Mouse (Mus musculus): ENCODE measurements around the gene Fam219b.

DNA sequence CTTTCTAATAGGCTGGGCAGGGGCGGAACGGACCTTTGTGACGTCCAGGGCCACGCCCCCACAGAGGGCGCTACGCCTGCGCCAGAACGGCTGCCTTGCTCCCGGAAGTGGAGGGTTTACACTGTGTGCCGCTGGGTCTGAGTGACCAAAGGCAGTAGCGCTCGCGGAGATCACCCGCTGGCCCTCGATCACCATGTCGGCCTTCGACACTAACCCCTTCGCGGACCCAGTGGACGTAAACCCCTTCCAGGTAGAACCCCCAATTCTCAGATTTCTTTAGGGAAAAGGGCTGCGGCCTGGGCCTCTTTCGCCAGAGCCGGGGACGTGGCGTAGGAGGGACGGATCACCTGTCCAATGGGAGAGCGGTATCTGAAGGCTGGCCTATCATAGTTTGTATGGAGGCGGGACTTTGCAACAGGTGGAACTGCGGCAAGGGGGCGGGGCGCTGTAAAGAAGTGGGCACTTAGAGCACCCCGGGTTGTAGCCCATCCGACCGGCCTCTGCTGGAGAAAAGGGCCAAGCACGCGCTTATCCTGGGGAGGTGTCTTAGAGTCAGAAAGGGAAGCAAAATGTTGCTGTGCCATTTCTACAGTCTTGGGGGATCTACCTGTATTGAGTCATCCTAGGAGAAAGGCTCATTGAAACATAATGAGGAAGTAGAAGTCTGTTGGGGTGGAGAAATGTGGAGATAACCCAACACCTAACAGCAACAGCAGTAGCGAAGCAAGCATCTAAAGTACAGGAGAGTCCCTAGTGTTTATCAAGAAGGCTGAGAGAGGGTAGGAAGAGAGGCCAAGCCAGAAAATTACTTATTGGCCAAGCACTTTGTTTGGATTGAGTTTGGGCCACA, 23.8 kb downstream of the Fam219b start, which contains the start of gene Scamp2:
- TF ChIP-seq POLR2A (IDR thresholded peaks at IDR 0.05; ENCODE audit: borderline replicate concordance, extremely low read depth, insufficient read depth, insufficient read length, poor library complexity, severe bottlenecking) (peak; percentile 42; the same call in 1 of the 2 replicates), CTCF (IDR thresholded peaks at IDR 0.05; ENCODE audit: borderline replicate concordance, extremely low read depth, insufficient read depth, insufficient read length) (no peak)
